11 mouse cellular contexts compared by ENCODE assay signal in genomic region chr4:154599977-154600376, GRCm38 (mm10). TPM values are rescaled to one million over a fixed set of nuclear protein-coding genes. Genes with fewer than 3 reads are reported as not detected.
DNase-seq lines count a peak whose midpoint lies in the region; ATAC-seq and TF ChIP-seq lines count a peak whose summit lies in the region.
"Had no signal": no experiment of that assay in that cellular context is flagged by ENCODE, and none has a peak within 500 bp of the region (broad histone marks: within the 10 kb centered on the region; RNA-seq: fewer than 3 reads in every experiment).

No protein-coding gene starts in this region.

- no peak overlapping the region for H3K4me3 ChIP-seq in gastrocnemius, adult 2 months
- H3K4me3 ChIP-seq in embryonic facial prominence, embryonic 15.5 days (replicated peaks), result no peak overlapping the region
- no peak overlapping the region for H3K4me3 ChIP-seq in kidney, embryonic 15.5 days (replicated peaks)
- H3K4me3 ChIP-seq in neural tube, embryonic 11.5 days (ENCODE audit: low read depth, low read length), result no peak overlapping the region
- no peak overlapping the region for H3K4me3 ChIP-seq in liver, embryonic 12.5 days
- H3K4me3 ChIP-seq: heart, adult 2 months had no signal

- H3K36me3 ChIP-seq in embryonic facial prominence, embryonic 15.5 days, result no peaks in the 10 kb centered on the region
- no peaks in the 10 kb centered on the region for H3K36me3 ChIP-seq in kidney, embryonic 15.5 days
- no peaks in the 10 kb centered on the region for H3K36me3 ChIP-seq in neural tube, embryonic 11.5 days (ENCODE audit: control insufficient read depth, insufficient read depth, low read length)
- H3K36me3 ChIP-seq in liver, embryonic 12.5 days, result no peaks in the 10 kb centered on the region

- no peak for TF ChIP-seq CTCF in gastrocnemius, adult 2 months (IDR thresholded peaks at IDR 0.05)

- ATAC-seq in embryonic facial prominence, embryonic 15.5 days (ENCODE audit: insufficient number of reproducible peaks, low FRiP score, low TSS enrichment, low read depth), result no peak
- ATAC-seq in kidney, embryonic 15.5 days (replicated peaks; ENCODE audit: low FRiP score), result no peak; the same call in 1 of the 2 replicates
- ATAC-seq in neural tube, embryonic 11.5 days (ENCODE audit: insufficient read depth, low FRiP score, low TSS enrichment), result peak; percentile 48
- no peak for ATAC-seq in granulocyte monocyte progenitor cell, adult 5-6 weeks (replicated peaks; ENCODE audit: poor library complexity, severe bottlenecking)
- no peak for ATAC-seq in liver, embryonic 12.5 days
- ATAC-seq in CD4-positive, CD25-positive, alpha-beta regulatory T cell, adult 4 months, result no peak

- intact Hi-C loops in gastrocnemius, adult 2 months (cut with DNase I), result no loop called here

- WGBS in embryonic facial prominence, embryonic 15.5 days, result 19% methylated on average over 10 of the region's 10 CpGs
- WGBS in kidney, embryonic 15.5 days, result 36% methylated on average over 10 of the region's 10 CpGs
- 18% methylated on average over 10 of the region's 10 CpGs for WGBS in neural tube, embryonic 11.5 days
- WGBS in liver, embryonic 12.5 days (ENCODE audit: insufficient replicate concordance), result 38% methylated on average over 10 of the region's 10 CpGs

- no peaks in the 10 kb centered on the region for H3K9me3 ChIP-seq in embryonic facial prominence, embryonic 15.5 days (replicated peaks)
- no peaks in the 10 kb centered on the region for H3K9me3 ChIP-seq in kidney, embryonic 15.5 days (replicated peaks)
- no peaks in the 10 kb centered on the region for H3K9me3 ChIP-seq in neural tube, embryonic 11.5 days (ENCODE audit: control insufficient read depth, low read length)
- no peaks in the 10 kb centered on the region for H3K9me3 ChIP-seq in liver, embryonic 12.5 days (replicated peaks)

- no peak for DNase-seq in gastrocnemius, adult 2 months
- DNase-seq in gastrocnemius, postnatal 10 days, result no peak
- peak; percentile 67 for DNase-seq in neural tube, embryonic 11.5 days (ENCODE audit: low spot score)
- DNase-seq: heart, adult 2 months; lung, postnatal 10 days; thymus, postnatal 25 days had no signal

- H3K9ac ChIP-seq in embryonic facial prominence, embryonic 15.5 days, result no peak overlapping the region
- no peak overlapping the region for H3K9ac ChIP-seq in kidney, embryonic 15.5 days
- no peak overlapping the region for H3K9ac ChIP-seq in neural tube, embryonic 11.5 days (ENCODE audit: low read length)
- no peak overlapping the region for H3K9ac ChIP-seq in liver, embryonic 12.5 days

- H3K27ac ChIP-seq in gastrocnemius, adult 2 months, result 0 out of 2 replicates have a peak overlapping the region, but pooled peaks have one; percentile 6
- 0 out of 2 replicates have a peak overlapping the region, but pooled peaks have one; percentile 51 for H3K27ac ChIP-seq in embryonic facial prominence, embryonic 15.5 days (replicated peaks)
- H3K27ac ChIP-seq in kidney, embryonic 15.5 days, result 0 out of 2 replicates have a peak overlapping the region, but pooled peaks have one; percentile 27
- H3K27ac ChIP-seq in neural tube, embryonic 11.5 days (ENCODE audit: low read depth, low read length), result no peak overlapping the region
- no peak overlapping the region for H3K27ac ChIP-seq in liver, embryonic 12.5 days
- H3K27ac ChIP-seq: heart, adult 2 months had no signal

- H3K4me2 ChIP-seq in embryonic facial prominence, embryonic 15.5 days (replicated peaks), result no peak overlapping the region
- no peak overlapping the region for H3K4me2 ChIP-seq in kidney, embryonic 15.5 days
- 0 out of 2 replicates have a peak overlapping the region, but pooled peaks have one; percentile 17 for H3K4me2 ChIP-seq in neural tube, embryonic 11.5 days (ENCODE audit: low read depth)
- no peak overlapping the region for H3K4me2 ChIP-seq in liver, embryonic 12.5 days

- peaks cover 27% of the 10 kb centered on the region for H3K4me1 ChIP-seq in embryonic facial prominence, embryonic 15.5 days
- H3K4me1 ChIP-seq in kidney, embryonic 15.5 days, result peaks cover 40% of the 10 kb centered on the region
- peaks cover 50% of the 10 kb centered on the region for H3K4me1 ChIP-seq in neural tube, embryonic 11.5 days (ENCODE audit: control insufficient read depth, insufficient read depth, low read length)
- peaks cover 32% of the 10 kb centered on the region for H3K4me1 ChIP-seq in liver, embryonic 12.5 days

- peaks cover 12% of the 10 kb centered on the region for H3K27me3 ChIP-seq in embryonic facial prominence, embryonic 15.5 days
- peaks cover 91% of the 10 kb centered on the region for H3K27me3 ChIP-seq in kidney, embryonic 15.5 days
- H3K27me3 ChIP-seq in neural tube, embryonic 11.5 days (ENCODE audit: control insufficient read depth, insufficient read depth, low read length), result no peaks in the 10 kb centered on the region
- peaks cover 40% of the 10 kb centered on the region for H3K27me3 ChIP-seq in liver, embryonic 12.5 days (replicated peaks)

RNA-seq across cellular contexts. Expression of gene Prdm16, which starts 36.7 kb away (rescaled TPM):
- total RNA-seq in gastrocnemius, adult 2 months (2021), result 1 to 10 TPM; 2.2 to 3.0 TPM
- 1 to 10 TPM; 2.7 to 4.1 TPM for total RNA-seq in gastrocnemius, postnatal 10 days (2021)
- polyA plus RNA-seq in embryonic facial prominence, embryonic 15.5 days (2015; fragmentation: Nextera tagmentation; extraction: Ambion mirVana), result 10.9 and 12.5 TPM in 2 replicates
- polyA plus RNA-seq in kidney, embryonic 15.5 days (2015; fragmentation: Nextera tagmentation; extraction: Ambion mirVana), result 22.0 and 22.1 TPM in 2 replicates
- polyA plus RNA-seq in neural tube, embryonic 11.5 days (2014; fragmentation: Nextera tagmentation; extraction: Ambion mirVana), result 10.9 and 12.5 TPM in 2 replicates
- total RNA-seq in granulocyte monocyte progenitor cell, adult 5-6 weeks (2014; fragmentation: Nextera tagmentation), result 2.5 and 3.7 TPM in 2 replicates
- 1.4 and 3.1 TPM in 2 replicates for total RNA-seq in granulocyte monocyte progenitor cell, adult 5-6 weeks (2017)
- 2.4 and 2.7 TPM in 2 replicates for polyA plus RNA-seq in liver, embryonic 12.5 days (2016; fragmentation: Nextera tagmentation; extraction: Ambion mirVana)
- polyA plus RNA-seq in CD4-positive, CD25-positive, alpha-beta regulatory T cell, adult 4 months (2017; shearing (Covaris generic)), result 1 to 10 TPM; 2.2 to 2.7 TPM

Comparison
In these comparisons a context has a peak if more than half of its experiments do, and no peak if none do; other contexts are left out.
1. H3K27ac ChIP-seq: peak in gastrocnemius, adult 2 months (single experiment), embryonic facial prominence, embryonic 15.5 days (single experiment) and kidney, embryonic 15.5 days (single experiment); none in neural tube, embryonic 11.5 days (single experiment) and liver, embryonic 12.5 days (single experiment).